Mouse (Mus musculus): ENCODE results near the gene Noxa1. TPM values are rescaled to one million over a fixed set of nuclear protein-coding genes. Genes with fewer than 3 reads are reported as not detected.

The Noxa1 gene
- total RNA-seq, 2 experiments from 2014 or later: not detected

- DNase-seq (ENCODE audit: extremely low spot score in 1 of 2, low spot score in 1 of 2): peak in 1 of 2 experiments; percentile 24
These were observed 4.0 kb upstream of the Noxa1 start for GRCm38 (mm10) chr2:25098956-25099355.

- no peak for DNase-seq (ENCODE audit: extremely low spot score in 1 of 2, low spot score in 1 of 2)
These were observed 3.2 kb upstream of the Noxa1 start for GRCm38 (mm10) chr2:25098005-25098615.

- no peak for DNase-seq (ENCODE audit: extremely low spot score in 1 of 2, low spot score in 1 of 2)
These were observed 202 bp downstream of the Noxa1 start for GRCm38 (mm10) chr2:25094785-25095108.

GRCm38 (mm10) chr2:25088636-25089035, 6.3 kb downstream of the Noxa1 start:
- DNase-seq (ENCODE audit: extremely low spot score in 1 of 2, low spot score in 1 of 2): no peak

- no peak for DNase-seq (ENCODE audit: extremely low spot score in 1 of 2, low spot score in 1 of 2)
These were observed 7.1 kb downstream of the Noxa1 start for GRCm38 (mm10) chr2:25087842-25088241.

- no peak for DNase-seq (ENCODE audit: extremely low spot score in 1 of 2, low spot score in 1 of 2)
These were observed 9.4 kb downstream of the Noxa1 start for GRCm38 (mm10) chr2:25085571-25085970.

GRCm38 (mm10) chr2:25083697-25084096, 11.3 kb downstream of the Noxa1 start:
- DNase-seq (ENCODE audit: extremely low spot score in 1 of 2, low spot score in 1 of 2): no peak

- no peak for DNase-seq (ENCODE audit: extremely low spot score in 1 of 2, low spot score in 1 of 2)
These were observed 14.9 kb downstream of the Noxa1 start, which contains the start of gene Entpd8 for GRCm38 (mm10) chr2:25080076-25080475. Entpd8 (plus strand) TSS chr2:25080304.

GRCm38 (mm10) chr2:25078967-25079366, 16.0 kb downstream of the Noxa1 start:
- DNase-seq (ENCODE audit: extremely low spot score in 1 of 2, low spot score in 1 of 2): no peak

GRCm38 (mm10) chr2:25075506-25075905, 19.4 kb downstream of the Noxa1 start:
- DNase-seq (ENCODE audit: extremely low spot score in 1 of 2, low spot score in 1 of 2): no peak

GRCm38 (mm10) chr2:25072398-25072797, 22.6 kb downstream of the Noxa1 start:
- no peak for DNase-seq (ENCODE audit: extremely low spot score in 1 of 2, low spot score in 1 of 2)

- no peak for DNase-seq (ENCODE audit: extremely low spot score in 1 of 2, low spot score in 1 of 2)
These were observed 25.4 kb downstream of the Noxa1 start for GRCm38 (mm10) chr2:25069537-25069936.

- DNase-seq (ENCODE audit: extremely low spot score in 1 of 2, low spot score in 1 of 2): no peak
These were observed 28.4 kb downstream of the Noxa1 start for GRCm38 (mm10) chr2:25066552-25066951.

GRCm38 (mm10) chr2:25065537-25065936, 29.4 kb downstream of the Noxa1 start:
- no peak for DNase-seq (ENCODE audit: extremely low spot score in 1 of 2, low spot score in 1 of 2)

- DNase-seq (ENCODE audit: extremely low spot score in 1 of 2, low spot score in 1 of 2): no peak
These were observed 30.7 kb downstream of the Noxa1 start for GRCm38 (mm10) chr2:25064285-25064684.

GRCm38 (mm10) chr2:25063523-25063922, 31.4 kb downstream of the Noxa1 start:
- DNase-seq (ENCODE audit: extremely low spot score in 1 of 2, low spot score in 1 of 2): no peak

- DNase-seq (ENCODE audit: extremely low spot score in 1 of 2, low spot score in 1 of 2): no peak
These were observed 36.0 kb downstream of the Noxa1 start for GRCm38 (mm10) chr2:25058926-25059325.

GRCm38 (mm10) chr2:25055409-25056155, 39.4 kb downstream of the Noxa1 start:
- no peak for DNase-seq (ENCODE audit: extremely low spot score in 1 of 2, low spot score in 1 of 2)

- peak; percentile 79 to 84 for DNase-seq (ENCODE audit: extremely low spot score in 1 of 2, low spot score in 1 of 2)
These were observed 39.9 kb downstream of the Noxa1 start for GRCm38 (mm10) chr2:25055068-25055405.

- peak; percentile 87 to 90 for DNase-seq (ENCODE audit: extremely low spot score in 1 of 2, low spot score in 1 of 2)
These were observed 40.5 kb downstream of the Noxa1 start, which contains the start of gene Nsmf for GRCm38 (mm10) chr2:25054221-25055067. Nsmf (plus strand) TSS chr2:25054355.

- DNase-seq (ENCODE audit: extremely low spot score in 1 of 2, low spot score in 1 of 2): no peak
These were observed 41.8 kb downstream of the Noxa1 start for GRCm38 (mm10) chr2:25053101-25053500.

All from layer of hippocampus, postnatal 25 days (tissue).